Mouse (Mus musculus): Measurements from ENCODE around the gene Ttll10.

DNA sequence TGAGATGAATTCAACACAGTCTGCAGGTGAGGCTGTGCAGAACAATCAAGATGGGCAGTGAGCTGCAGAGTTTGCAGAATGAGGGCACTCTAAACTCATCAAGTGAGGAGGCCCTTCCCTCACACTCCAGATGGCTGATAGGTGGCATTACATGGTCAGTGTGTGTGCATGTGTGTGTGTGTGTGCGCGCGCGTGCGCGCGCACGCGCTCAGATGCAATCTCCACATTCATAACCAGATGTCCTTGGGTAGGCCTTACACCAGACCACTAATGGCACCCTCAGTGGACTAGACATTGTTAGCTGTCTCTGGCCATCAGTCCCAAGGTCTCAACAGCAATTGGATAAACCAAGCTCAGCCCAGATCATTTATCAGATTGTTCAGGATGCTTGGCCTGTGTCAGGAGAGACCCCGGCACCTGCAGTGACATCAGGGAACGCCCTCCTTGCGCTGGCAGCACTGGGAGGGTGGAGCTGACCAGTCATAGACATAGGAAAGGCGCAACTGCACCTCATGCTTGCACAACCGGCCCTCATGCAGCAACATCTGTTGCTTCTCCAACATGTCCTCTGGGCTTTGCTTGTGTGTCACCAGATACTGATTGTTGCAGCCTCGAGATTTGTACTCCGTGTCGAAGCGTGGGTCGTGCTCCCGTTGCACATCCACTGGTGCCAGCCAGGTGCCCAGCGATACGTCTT is 67.9 kb downstream of the Ttll10 start:
- TF ChIP-seq CTCF (IDR thresholded peaks at IDR 0.05; ENCODE audit: low read depth) (no peak), EP300 (IDR thresholded peaks at IDR 0.05; ENCODE audit: low read depth) (no peak)
